Mouse (Mus musculus): ENCODE data around the gene Fam50b. TPM values are rescaled to one million over a fixed set of nuclear protein-coding genes. Genes with fewer than 3 reads are reported as not detected.

The Fam50b gene
- polyA plus RNA-seq, 1 experiment from 2014 or later, result 0.12 TPM

- Histone ChIP-seq H3K4me2 (ENCODE audit: low read depth, low read length) (no peak overlapping the region), H3K27me3 (ENCODE audit: insufficient read depth, low read length) (no peaks in the 10 kb centered on the region), H3K9ac (replicated peaks) (no peak overlapping the region), H3K27ac (ENCODE audit: low read depth) (no peak overlapping the region), H3K4me1 (ENCODE audit: insufficient read depth) (peaks cover 11% of the 10 kb centered on the region; the same call in 1 of the 2 replicates), H3K36me3 (replicated peaks; ENCODE audit: insufficient read depth, low read length) (no peaks in the 10 kb centered on the region), H3K4me3 (ENCODE audit: low read depth, low read length) (no peak overlapping the region), H3K9me3 (ENCODE audit: low read length) (no peaks in the 10 kb centered on the region)
- TF ChIP-seq CTCF (IDR thresholded peaks at IDR 0.05; ENCODE audit: low read depth), result peak; percentile 71
- no peak for TF ChIP-seq EP300 (IDR thresholded peaks at IDR 0.05; ENCODE audit: low read depth)
- peak; percentile 78 for DNase-seq
- no peak; the same call in 1 of the 2 replicates for ATAC-seq
- 30% methylated on average over 2 of the region's 2 CpGs for WGBS (ENCODE audit: insufficient replicate concordance)
Observed at GRCm38 (mm10) chr13:34793816-34794215, 59.2 kb downstream of the Fam50b start.

GRCm38 (mm10) chr13:34794426-34794825 lies 59.8 kb downstream of the Fam50b start:
- no peak for DNase-seq

More at GRCm38 (mm10) chr13:34794426-34794825, 59.8 kb downstream of the Fam50b start:
- Histone ChIP-seq H3K9ac (replicated peaks) (no peak overlapping the region), H3K4me1 (ENCODE audit: insufficient read depth) (peaks cover 7% of the 10 kb centered on the region; the same call in 1 of the 2 replicates), H3K4me3 (ENCODE audit: low read depth, low read length) (no peak overlapping the region), H3K4me2 (ENCODE audit: low read depth, low read length) (no peak overlapping the region), H3K27ac (ENCODE audit: low read depth) (no peak overlapping the region), H3K27me3 (ENCODE audit: insufficient read depth, low read length) (no peaks in the 10 kb centered on the region), H3K9me3 (ENCODE audit: low read length) (no peaks in the 10 kb centered on the region), H3K36me3 (replicated peaks; ENCODE audit: insufficient read depth, low read length) (no peaks in the 10 kb centered on the region)
- no peak for ATAC-seq
- TF ChIP-seq CTCF (IDR thresholded peaks at IDR 0.05; ENCODE audit: low read depth) (no peak), EP300 (IDR thresholded peaks at IDR 0.05; ENCODE audit: low read depth) (no peak)
- 71% methylated on average over 2 of the region's 2 CpGs for WGBS (ENCODE audit: insufficient replicate concordance)

Other genes with a start within 250 kb of the Fam50b start
- 24.8 and 27.7 TPM in 2 replicates for gene Pxdc1, start 81.4 kb upstream of the Fam50b start, polyA plus RNA-seq (2015; fragmentation: Nextera tagmentation; extraction: Ambion mirVana)
- gene Prpf4b, start 140.5 kb downstream of the Fam50b start, polyA plus RNA-seq (2015; fragmentation: Nextera tagmentation; extraction: Ambion mirVana), result 33.4 and 37.0 TPM in 2 replicates
- 0.15 and 0.34 TPM in 2 replicates for gene Fam217a, start 189.5 kb downstream of the Fam50b start, polyA plus RNA-seq (2015; fragmentation: Nextera tagmentation; extraction: Ambion mirVana)
- not detected in 2 replicates for gene 4933417A18Rik, start 189.6 kb downstream of the Fam50b start, polyA plus RNA-seq (2015; fragmentation: Nextera tagmentation; extraction: Ambion mirVana)
- gene Eci3, start 229.0 kb downstream of the Fam50b start, polyA plus RNA-seq (2015; fragmentation: Nextera tagmentation; extraction: Ambion mirVana), result 0.08 TPM in 1 of 2 replicates, not detected in the other